ENCODE assay signal across 10 mouse cellular contexts in genomic region chr17:4177485-4178150, GRCm38 (mm10).
A peak's percentile ranks its signal among the peaks of the same experiment; 100 is the strongest.
DNase-seq lines count a peak whose midpoint lies in the region; ATAC-seq and TF ChIP-seq lines count a peak whose summit lies in the region.
"Had no signal": no experiment of that assay in that cellular context is flagged by ENCODE, and none has a peak within 500 bp of the region (broad histone marks: within the 10 kb centered on the region; RNA-seq: fewer than 3 reads in every experiment).

No protein-coding gene starts in this region.

- TF ChIP-seq CTCF in lung, embryonic 14.5 days (IDR thresholded peaks at IDR 0.05; ENCODE audit: low read depth) = no peak
- TF ChIP-seq CTCF in hindbrain, postnatal 0 days (IDR thresholded peaks at IDR 0.05; ENCODE audit: low read depth) = no peak
- no peak for TF ChIP-seq CTCF in gastrocnemius, adult 2 months (IDR thresholded peaks at IDR 0.05)

- H3K4me2 ChIP-seq in lung, embryonic 14.5 days = no peak overlapping the region
- no peak overlapping the region for H3K4me2 ChIP-seq in forebrain, embryonic 12.5 days
- H3K4me2 ChIP-seq in hindbrain, postnatal 0 days (ENCODE audit: low read depth, low read length) = no peak overlapping the region
- H3K4me2 ChIP-seq in neural tube, embryonic 13.5 days = 0 out of 2 replicates have a peak overlapping the region, but pooled peaks have one; percentile 4

- H3K4me3 ChIP-seq in lung, embryonic 14.5 days (ENCODE audit: low read depth, low read length) = no peak overlapping the region
- H3K4me3 ChIP-seq in forebrain, embryonic 12.5 days (replicated peaks) = no peak overlapping the region
- H3K4me3 ChIP-seq in hindbrain, postnatal 0 days (ENCODE audit: low read length) = no peak overlapping the region
- no peak overlapping the region for H3K4me3 ChIP-seq in neural tube, embryonic 13.5 days
- H3K4me3 ChIP-seq in gastrocnemius, adult 2 months = no peak overlapping the region
- H3K4me3 ChIP-seq: heart, adult 2 months; megakaryocyte, embryonic 14.5 days had no signal

- 39% methylated on average over 9 of the region's 9 CpGs for WGBS in lung, embryonic 14.5 days
- 18% methylated on average over 9 of the region's 9 CpGs for WGBS in forebrain, embryonic 12.5 days
- 31% methylated on average over 9 of the region's 9 CpGs for WGBS in hindbrain, postnatal 0 days
- 14% methylated on average over 9 of the region's 9 CpGs for WGBS in neural tube, embryonic 13.5 days

- ATAC-seq in lung, embryonic 14.5 days (ENCODE audit: insufficient read depth) = peak; percentile 39; the same call in 1 of the 2 replicates
- peak; percentile 86; the same call in 1 of the 2 replicates for ATAC-seq in forebrain, embryonic 12.5 days (ENCODE audit: low FRiP score)
- no peak for ATAC-seq in hindbrain, postnatal 0 days
- ATAC-seq in neural tube, embryonic 13.5 days (ENCODE audit: low read depth) = peak; percentile 79

- peak; percentile 41 for DNase-seq in lung, embryonic 14.5 days
- DNase-seq in lung, postnatal 25 days (ENCODE audit: low spot score) = no peak
- DNase-seq in hindbrain, postnatal 0 days (ENCODE audit: low spot score) = peak; percentile 44
- DNase-seq in right cerebral cortex, adult 2 months (ENCODE audit: low spot score in 2 of 2) = no peak
- DNase-seq in gastrocnemius, adult 2 months = no peak
- DNase-seq: heart, adult 2 months; right cerebral cortex, adult 18-20 months had no signal

- H3K27me3 ChIP-seq in lung, embryonic 14.5 days (ENCODE audit: insufficient read depth, low read length) = no peaks in the 10 kb centered on the region
- H3K27me3 ChIP-seq in forebrain, embryonic 12.5 days = peaks cover 22% of the 10 kb centered on the region
- H3K27me3 ChIP-seq in hindbrain, postnatal 0 days (ENCODE audit: insufficient read depth, low read length) = no peaks in the 10 kb centered on the region
- no peaks in the 10 kb centered on the region for H3K27me3 ChIP-seq in neural tube, embryonic 13.5 days
- H3K27me3 ChIP-seq: megakaryocyte, embryonic 14.5 days had no signal

- peaks cover 12% of the 10 kb centered on the region; the same call in 1 of the 2 replicates for H3K4me1 ChIP-seq in lung, embryonic 14.5 days (ENCODE audit: insufficient read depth)
- peaks cover 12% of the 10 kb centered on the region for H3K4me1 ChIP-seq in forebrain, embryonic 12.5 days
- H3K4me1 ChIP-seq in hindbrain, postnatal 0 days (ENCODE audit: insufficient read depth, low read length) = no peaks in the 10 kb centered on the region
- peaks cover 33% of the 10 kb centered on the region for H3K4me1 ChIP-seq in neural tube, embryonic 13.5 days (replicated peaks)

- intact Hi-C loops in gastrocnemius, adult 2 months (cut with DNase I) = loop anchor here (5.0 to 10.0 kb wide), 2 partner anchors 40 to 437 kb away; no protein-coding TSS in a partner anchor

- no peaks in the 10 kb centered on the region for H3K9me3 ChIP-seq in lung, embryonic 14.5 days (ENCODE audit: low read depth, low read length)
- H3K9me3 ChIP-seq in forebrain, embryonic 12.5 days = no peaks in the 10 kb centered on the region
- no peaks in the 10 kb centered on the region for H3K9me3 ChIP-seq in hindbrain, postnatal 0 days (ENCODE audit: low read length)
- H3K9me3 ChIP-seq in neural tube, embryonic 13.5 days = no peaks in the 10 kb centered on the region
- H3K9me3 ChIP-seq: megakaryocyte, embryonic 14.5 days had no signal

- peak overlapping the region; percentile 59 for H3K27ac ChIP-seq in lung, embryonic 14.5 days (ENCODE audit: low read depth)
- H3K27ac ChIP-seq in forebrain, embryonic 12.5 days = no peak overlapping the region
- H3K27ac ChIP-seq in hindbrain, postnatal 0 days = no peak overlapping the region
- 0 out of 2 replicates have a peak overlapping the region, but pooled peaks have one; percentile 29 for H3K27ac ChIP-seq in neural tube, embryonic 13.5 days (replicated peaks)
- no peak overlapping the region for H3K27ac ChIP-seq in gastrocnemius, adult 2 months
- H3K27ac ChIP-seq: heart, adult 2 months had no signal

- no peak overlapping the region for H3K9ac ChIP-seq in lung, embryonic 14.5 days
- no peak overlapping the region for H3K9ac ChIP-seq in forebrain, embryonic 12.5 days
- H3K9ac ChIP-seq in hindbrain, postnatal 0 days (replicated peaks; ENCODE audit: low read length) = no peak overlapping the region
- H3K9ac ChIP-seq in neural tube, embryonic 13.5 days = no peak overlapping the region

- H3K36me3 ChIP-seq in lung, embryonic 14.5 days (ENCODE audit: insufficient read depth) = no peaks in the 10 kb centered on the region
- H3K36me3 ChIP-seq in forebrain, embryonic 12.5 days (replicated peaks) = no peaks in the 10 kb centered on the region
- H3K36me3 ChIP-seq in hindbrain, postnatal 0 days (ENCODE audit: insufficient read depth, low read length) = no peaks in the 10 kb centered on the region
- no peaks in the 10 kb centered on the region for H3K36me3 ChIP-seq in neural tube, embryonic 13.5 days

Comparison
In these comparisons a context has a peak if more than half of its experiments do, and no peak if none do; other contexts are left out.
1. DNase-seq: peak in lung, embryonic 14.5 days (single experiment) and hindbrain, postnatal 0 days (single experiment); none in lung, postnatal 25 days (single experiment), right cerebral cortex, adult 2 months (0 of 2) and gastrocnemius, adult 2 months (single experiment).
2. H3K27ac ChIP-seq: peak in lung, embryonic 14.5 days (single experiment) and neural tube, embryonic 13.5 days (single experiment); none in forebrain, embryonic 12.5 days (single experiment), hindbrain, postnatal 0 days (single experiment) and gastrocnemius, adult 2 months (single experiment).